Mouse (Mus musculus) gastrocnemius, adult 2 months (tissue): ENCODE measurements around the gene Hist1h3c. TPM values are rescaled to one million over a fixed set of nuclear protein-coding genes. Genes with fewer than 3 reads are reported as not detected.
A peak's percentile ranks its signal among the peaks of the same experiment; 100 is the strongest.
"Not testable (repeated sequence)": the region's sequence is repeated elsewhere in the genome, so short reads cannot be mapped to it uniquely, and the experiment has no call there.

Source experiments
- DNase-seq: peaks from one replicate; pipeline ENCODE4 v3.0.0; 2022
- H3K27ac ChIP-seq: fragments of 200-600 bp; 2 replicates; pipeline ENCODE4 v1.8.1; 2022; ENCODE audit warnings: mild to moderate bottlenecking
- H3K4me3 ChIP-seq: fragments of 200-600 bp; 2 replicates; pipeline ENCODE4 v1.8.1; 2022; ENCODE audit warnings: mild to moderate bottlenecking, moderate library complexity
- CTCF ChIP-seq: fragments of 200-600 bp; IDR thresholded peaks from 2 replicates; pipeline ENCODE4 v1.8.1; 2022; ENCODE audit warnings: antibody characterized with exemption, mild to moderate bottlenecking, moderate library complexity
- intact Hi-C: fragments of 180-260 bp; cut with DNase I; formaldehyde crosslinking; loops from one replicate; pipeline ENCODE4 v1.15.1; 2025
- long read RNA-seq, 2 experiments: library from polyadenylated mRNA; stranded (forward); transcript quantifications; one replicate each; pipeline ENCODE4 v2.0.0; 2021
- total RNA-seq, 2 experiments: library from RNA; stranded (reverse); gene quantifications; 2 replicates each; pipeline ENCODE4 v1.2.3; 2021

Hist1h3c gene
- total RNA-seq, result not detected
- long read RNA-seq, experiment 1, result 0 reads
- long read RNA-seq, experiment 2, result 0 reads

GRCm38 (mm10) chr13:23745381-23746161, at the start of gene Hist1h3c:
Hist1h3c (minus strand) TSS chr13:23745602.
- intact Hi-C loops, result loop anchor here (5.0 kb wide), 2 partner anchors 163 to 1703 kb away; partner anchors contain the start of genes Hist1h2ag, Hist1h2bj, Hist1h4d and Hist1h4i
- DNase-seq, result peak; percentile 84
- Histone ChIP-seq H3K4me3 (peak within 1 kb of the TSS; percentile 70), H3K27ac (peak within 1 kb of the TSS; percentile 95)
- TF ChIP-seq CTCF, result no peak

DNA sequence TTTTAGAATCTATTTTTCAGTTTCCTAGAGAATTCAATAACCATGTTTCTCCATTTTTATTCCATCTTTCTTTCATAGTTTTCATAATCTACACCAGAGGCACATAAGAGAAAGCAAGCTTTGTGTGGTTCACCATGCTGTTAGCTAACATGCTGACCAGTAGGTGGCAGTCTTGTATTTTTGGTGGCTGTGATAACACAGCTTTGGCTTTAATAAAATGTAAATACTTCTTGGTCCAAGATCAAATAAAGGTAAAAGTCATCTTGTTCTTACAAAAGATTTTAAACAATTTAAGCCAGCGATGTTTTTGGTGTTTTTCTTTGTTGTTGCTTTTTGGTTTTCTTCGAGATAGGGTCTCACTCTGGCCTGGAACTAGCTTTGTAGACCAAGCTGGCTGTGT, 47.1 kb upstream of the Hist1h3c start:
- peak; percentile 79 for TF ChIP-seq CTCF
- no peak overlapping the region for H3K4me3 ChIP-seq
- DNase-seq, result peak; percentile 21
- intact Hi-C loops, result no loop called here
- H3K27ac ChIP-seq, result no peak overlapping the region

DNA sequence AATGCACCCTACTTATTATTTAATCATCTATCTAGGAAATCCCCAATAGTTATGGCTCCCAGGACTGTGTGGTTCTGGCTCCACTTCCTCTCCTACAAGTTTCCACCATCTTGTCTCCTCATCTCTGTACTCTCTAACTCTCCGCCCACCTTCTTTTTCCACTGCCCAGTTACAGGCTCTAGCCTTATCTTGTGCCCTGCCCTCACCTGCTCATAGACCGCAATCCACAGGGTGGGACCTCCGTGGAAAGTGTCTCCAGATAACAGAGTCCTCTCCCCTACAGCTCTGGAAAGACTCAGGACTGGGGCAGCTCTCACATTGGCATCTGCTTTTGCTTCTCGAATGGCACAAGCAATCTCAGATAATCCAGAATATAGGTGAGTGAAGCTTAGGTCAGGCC, 33.6 kb upstream of the Hist1h3c start:
- no peak for DNase-seq
- intact Hi-C loops, result no loop called here
- no peak overlapping the region for H3K4me3 ChIP-seq
- TF ChIP-seq CTCF, result no peak
- H3K27ac ChIP-seq, result no peak overlapping the region

DNA sequence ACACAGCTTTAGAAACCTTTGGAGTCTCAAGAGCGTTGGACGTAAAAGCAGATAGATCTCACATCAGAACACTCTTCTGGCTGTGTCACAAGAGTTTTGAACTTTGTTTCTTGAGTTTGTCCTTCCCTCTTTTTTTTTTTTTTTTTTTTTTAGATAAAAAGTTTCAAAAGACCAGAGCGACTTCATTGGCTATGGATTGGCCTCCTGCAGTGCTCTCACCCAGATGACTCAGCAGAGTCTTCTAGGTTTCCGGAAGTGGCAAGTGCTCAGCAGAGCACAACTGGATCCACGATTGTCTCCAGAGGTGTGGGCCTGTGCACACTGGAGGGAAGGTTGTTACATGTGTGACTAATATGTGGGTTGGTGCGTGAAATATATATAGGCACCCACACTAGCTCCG, 32.9 kb upstream of the Hist1h3c start:
- H3K27ac ChIP-seq, result no peak overlapping the region
- intact Hi-C loops, result no loop called here
- no peak for DNase-seq
- TF ChIP-seq CTCF, result no peak
- no peak overlapping the region for H3K4me3 ChIP-seq

DNA sequence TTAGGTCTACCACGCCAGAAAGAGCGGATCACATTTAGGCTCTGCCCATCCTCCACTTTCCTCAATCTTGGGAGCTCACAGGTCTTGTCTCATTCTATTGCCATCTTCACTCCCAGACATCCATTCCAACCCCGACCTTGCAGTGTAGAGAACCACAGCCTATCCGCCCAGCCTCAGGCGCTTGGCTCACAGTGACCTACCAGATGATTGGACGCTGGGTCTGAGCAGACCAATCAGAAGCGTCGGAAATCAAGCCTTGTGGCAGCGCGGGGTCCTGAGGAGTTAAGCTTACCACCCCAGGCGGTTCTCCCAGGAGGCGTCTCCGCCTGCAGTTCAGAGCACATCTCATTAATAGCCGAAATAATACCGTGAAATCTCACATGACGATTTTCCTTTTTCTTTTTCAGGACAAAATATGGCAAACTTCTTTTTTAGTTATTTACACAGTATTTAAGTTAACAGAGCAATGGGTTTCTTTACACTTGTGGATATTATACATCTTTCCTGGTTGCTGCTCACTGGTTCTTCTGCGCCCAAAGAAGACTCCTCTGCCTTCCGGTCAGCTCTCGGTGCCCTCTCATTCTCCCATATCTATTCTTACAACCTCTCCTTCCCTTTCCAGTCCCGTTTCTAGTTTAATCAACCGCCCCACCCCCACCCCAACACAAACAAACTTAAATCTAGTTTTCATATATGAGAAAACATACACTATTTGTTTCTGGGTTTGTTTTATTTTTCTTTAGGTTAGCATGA, 27.3 kb upstream of the Hist1h3c start:
- TF ChIP-seq CTCF, result no peak
- no peak overlapping the region for H3K27ac ChIP-seq
- peak; percentile 29 for DNase-seq
- H3K4me3 ChIP-seq, result peak overlapping the region; percentile 28
- intact Hi-C loops, result no loop called here

DNA sequence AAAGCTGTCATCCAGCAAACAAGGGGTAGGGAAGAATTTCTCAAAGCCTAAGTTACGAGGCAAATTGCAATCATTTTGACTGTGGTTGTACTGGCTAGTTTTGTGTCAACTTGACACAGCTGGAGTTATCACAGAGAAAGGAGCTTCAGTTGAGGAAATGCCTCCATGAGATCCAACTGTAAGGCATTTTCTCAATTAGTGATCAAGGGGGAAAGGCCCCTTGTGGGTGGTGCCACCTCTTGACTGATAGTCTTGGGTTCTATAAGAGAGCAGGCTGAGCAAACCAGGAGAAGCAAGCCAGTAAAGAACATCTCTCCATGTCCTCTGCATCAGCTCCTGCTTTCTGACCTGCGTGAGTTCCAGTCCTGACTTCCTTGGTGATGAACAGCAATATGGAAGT, 24.2 kb upstream of the Hist1h3c start, which contains the start of gene Trim38:
Gene Trim38, plus strand, starts transcription at position 301 of the 400 bp plus-strand sequence.
- H3K4me3 ChIP-seq, intact Hi-C loops, H3K27ac ChIP-seq, DNase-seq: not testable (repeated sequence)

DNA sequence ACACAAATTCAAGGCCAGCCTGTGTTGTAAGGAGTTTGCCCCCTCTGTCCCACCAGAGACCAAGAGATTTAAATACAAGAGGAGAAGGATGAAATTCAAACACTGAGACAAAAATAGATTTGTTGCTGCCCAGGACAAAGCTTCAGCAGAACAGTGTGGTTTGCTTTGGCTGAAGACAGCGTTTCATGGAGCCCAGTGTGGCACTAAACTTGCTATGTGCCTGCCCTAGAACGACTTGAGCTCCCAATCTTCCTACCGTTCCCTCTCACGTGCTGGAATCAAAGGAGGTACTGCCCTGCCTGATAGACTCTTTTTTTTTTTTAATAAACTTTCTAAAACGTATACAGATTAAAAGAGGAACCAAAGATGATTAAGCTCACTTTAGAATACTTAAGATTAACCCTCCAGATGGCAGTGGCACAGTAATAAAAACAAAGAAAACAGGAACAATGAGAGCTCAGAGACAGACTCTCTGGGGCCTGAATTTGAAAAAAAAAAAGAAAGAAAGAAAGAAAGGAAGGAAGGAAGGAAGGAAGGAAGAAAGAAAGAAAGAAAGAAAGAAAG, 23.5 kb upstream of the Hist1h3c start:
- TF ChIP-seq CTCF, result no peak
- DNase-seq, result no peak
- intact Hi-C loops, result no loop called here
- Histone ChIP-seq H3K4me3 (no peak overlapping the region), H3K27ac (no peak overlapping the region)

DNA sequence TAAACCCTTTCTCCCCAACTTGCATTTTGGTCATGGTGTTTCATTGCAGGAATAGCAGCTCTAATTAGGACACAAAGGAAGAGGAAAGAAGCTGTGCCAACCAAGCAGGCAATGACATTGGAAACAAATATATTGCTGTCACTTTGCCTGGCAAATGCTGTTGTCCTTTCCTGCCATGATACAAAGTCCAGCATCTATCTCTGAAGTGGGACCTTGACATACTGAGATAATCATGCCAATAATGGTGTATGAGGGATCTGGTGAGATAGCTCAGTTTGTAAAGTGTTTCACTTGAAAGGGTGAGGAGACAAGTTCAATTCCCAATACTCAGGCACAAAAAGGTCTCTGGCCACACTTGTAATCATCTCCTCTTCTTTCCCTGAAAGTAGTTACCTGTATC, 21.4 kb upstream of the Hist1h3c start:
- no peak overlapping the region for H3K27ac ChIP-seq
- no peak for TF ChIP-seq CTCF
- no peak for DNase-seq
- intact Hi-C loops, result no loop called here
- no peak overlapping the region for H3K4me3 ChIP-seq

DNA sequence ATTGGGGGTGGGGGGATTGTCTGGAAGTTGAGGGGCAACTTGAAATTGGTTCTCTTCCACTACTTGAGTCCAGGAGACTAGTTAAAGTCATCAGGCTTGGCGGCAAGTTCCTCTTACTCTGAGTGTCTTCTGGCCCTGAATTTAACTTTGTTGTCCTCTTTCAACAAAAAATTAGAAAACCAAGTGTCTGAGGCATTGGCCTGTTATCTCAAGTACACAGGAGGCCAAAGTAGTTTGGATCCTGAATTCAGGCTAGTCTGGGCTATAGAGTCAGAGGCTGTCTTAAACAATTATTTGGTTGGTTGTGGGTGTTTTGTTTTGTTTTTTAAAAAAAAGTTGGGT, 19.7 kb upstream of the Hist1h3c start:
- DNase-seq, result no peak

DNA sequence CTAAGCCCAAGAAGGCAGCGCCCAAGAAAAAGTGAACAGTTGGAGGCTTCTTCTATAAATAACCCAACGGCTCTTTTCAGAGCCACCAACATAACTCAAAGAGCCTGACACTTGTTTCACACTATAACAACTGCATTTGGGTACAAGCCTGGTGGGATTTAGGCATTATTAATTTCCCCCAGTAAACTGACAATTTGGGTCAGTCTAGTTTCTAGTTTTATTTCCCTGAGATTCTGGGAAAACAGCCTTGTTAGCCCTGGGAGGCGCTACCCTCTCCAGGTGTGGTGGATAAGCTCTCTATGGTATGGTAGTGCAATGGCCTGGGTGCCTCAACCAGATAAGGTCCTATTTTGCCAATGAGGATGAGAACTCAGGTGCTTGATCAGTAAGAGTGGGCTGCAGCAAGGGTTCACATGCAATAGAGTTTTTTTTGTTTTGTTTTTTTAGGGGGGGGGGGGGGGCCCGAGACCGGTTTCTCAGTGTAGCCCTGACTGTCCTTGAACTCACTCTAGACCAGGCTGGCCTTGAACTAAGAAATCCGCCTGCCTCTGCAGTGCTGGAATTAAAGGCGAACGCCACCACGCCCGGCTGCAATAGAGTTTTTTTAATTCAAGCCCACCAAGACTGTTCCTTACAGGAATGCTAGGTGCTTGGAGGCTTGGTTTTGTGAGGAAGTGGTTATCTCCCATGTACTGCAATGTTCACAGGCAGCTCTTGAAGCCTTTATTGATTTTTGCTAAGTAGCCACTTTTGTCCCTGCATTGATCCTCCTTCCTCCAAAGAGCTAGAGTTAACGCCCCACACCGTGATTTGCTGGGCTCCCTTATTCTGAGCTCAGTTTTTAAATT, 19.1 kb upstream of the Hist1h3c start:
- intact Hi-C loops, result loop anchor here (5.0 kb wide), 2 partner anchors 142 to 182 kb away; partner anchors contain the start of genes Hist1h1e, Hist1h2be and Hist1h4d
- no peak for TF ChIP-seq CTCF
- no peak for DNase-seq
- peak overlapping the region; percentile 88 for H3K4me3 ChIP-seq
- H3K27ac ChIP-seq, result no peak overlapping the region

More for the DNA sequence above, 19.7 kb upstream of the Hist1h3c start:
- intact Hi-C loops, result no loop called here
- Histone ChIP-seq H3K27ac (no peak overlapping the region), H3K4me3 (no peak overlapping the region)
- TF ChIP-seq CTCF, result no peak

GRCm38 (mm10) chr13:23763586-23764323, 18.4 kb upstream of the Hist1h3c start, which contains the start of gene Hist1h1a:
Hist1h1a (plus strand) TSS chr13:23763666.
- TF ChIP-seq CTCF, result no peak
- Histone ChIP-seq H3K4me3 (peak within 1 kb of the TSS; percentile 88), H3K27ac (peak within 1 kb of the TSS; percentile 88)
- intact Hi-C loops, result loop anchor here (5.0 kb wide), 2 partner anchors 141 to 181 kb away; partner anchors contain the start of genes Hist1h1e, Hist1h2be and Hist1h4d
- peak; percentile 82 for DNase-seq
